Mouse (Mus musculus): ENCODE measurements around the gene Cd52. TPM values are rescaled to one million over a fixed set of nuclear protein-coding genes. Genes with fewer than 3 reads are reported as not detected.

Gene Cd52
- total and polyA plus RNA-seq, 2 experiments from 2014 or later: 0.66 to 2.7 TPM

DNA sequence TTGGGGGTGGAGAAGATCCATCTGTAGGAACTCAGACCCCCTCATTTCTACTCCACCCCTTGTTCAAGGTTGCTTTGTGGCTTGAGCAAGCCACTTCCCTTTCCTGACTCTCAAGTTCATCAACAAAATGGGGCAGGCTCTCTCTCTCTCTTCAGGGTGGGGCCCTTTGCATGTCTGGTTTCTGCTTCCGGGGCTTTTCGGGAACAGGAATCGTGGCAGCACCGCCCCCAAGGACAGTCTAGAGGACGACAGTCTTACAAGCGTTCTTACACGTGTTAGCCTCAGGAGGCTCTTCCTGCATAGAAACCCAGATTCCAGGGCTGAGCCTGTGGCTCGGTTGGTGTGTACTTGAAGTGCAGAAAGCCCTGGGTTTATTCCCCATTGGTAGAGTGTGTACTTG lies 22.1 kb upstream of the Cd52 start:
- WGBS: 80% methylated on average over 8 of the region's 8 CpGs
- H3K36me3 ChIP-seq (ENCODE audit: insufficient read depth, low read length): no peaks in the 10 kb centered on the region
- H3K9ac ChIP-seq (replicated peaks; ENCODE audit: low read length, poor library complexity, severe bottlenecking): no peak overlapping the region
- DNase-seq (ENCODE audit: low spot score) (no peak), ATAC-seq (ENCODE audit: low FRiP score) (no peak)
- no peak overlapping the region for H3K27ac ChIP-seq (ENCODE audit: low read depth, low read length)
- no peaks in the 10 kb centered on the region for H3K9me3 ChIP-seq (ENCODE audit: low read length)
- no peak for TF ChIP-seq CTCF (IDR thresholded peaks at IDR 0.05)
- H3K27me3 ChIP-seq (ENCODE audit: insufficient read depth, low read length): no peaks in the 10 kb centered on the region
- no peaks in the 10 kb centered on the region for H3K4me1 ChIP-seq (ENCODE audit: insufficient read depth, low read length)
- no peak overlapping the region for H3K4me3 ChIP-seq (ENCODE audit: low read depth, low read length)
- no peak overlapping the region for H3K4me2 ChIP-seq (ENCODE audit: low read depth, low read length, poor library complexity, severe bottlenecking)

DNA sequence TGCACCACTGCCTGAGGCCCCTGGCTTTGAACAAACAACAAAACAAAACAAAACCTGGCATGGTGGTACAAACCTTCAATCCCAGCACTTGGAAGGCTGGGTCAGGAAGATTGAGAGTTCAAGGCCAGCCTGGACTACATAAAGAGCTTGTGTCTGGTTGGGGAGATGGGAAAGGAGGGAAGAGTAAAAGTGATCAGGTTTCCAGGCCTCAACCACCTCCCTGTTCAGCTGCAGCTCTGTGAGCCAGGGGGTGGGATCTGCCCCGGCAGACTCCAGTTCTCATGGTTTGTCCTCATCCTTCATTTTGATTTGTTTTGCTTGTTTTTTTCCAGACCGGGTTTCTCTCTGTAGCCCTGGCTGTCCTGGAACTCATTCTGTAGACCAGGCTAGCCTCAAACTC lies 21.6 kb upstream of the Cd52 start:
- Histone ChIP-seq H3K27ac (ENCODE audit: low read depth, low read length) (no peak overlapping the region), H3K9ac (replicated peaks; ENCODE audit: low read length, poor library complexity, severe bottlenecking) (no peak overlapping the region), H3K4me1 (ENCODE audit: insufficient read depth, low read length) (no peaks in the 10 kb centered on the region), H3K4me3 (ENCODE audit: low read depth, low read length) (no peak overlapping the region), H3K9me3 (ENCODE audit: low read length) (no peaks in the 10 kb centered on the region), H3K27me3 (ENCODE audit: insufficient read depth, low read length) (no peaks in the 10 kb centered on the region), H3K36me3 (ENCODE audit: insufficient read depth, low read length) (no peaks in the 10 kb centered on the region), H3K4me2 (ENCODE audit: low read depth, low read length, poor library complexity, severe bottlenecking) (no peak overlapping the region)
- DNase-seq (ENCODE audit: low spot score) (no peak), ATAC-seq (ENCODE audit: low FRiP score) (no peak)
- TF ChIP-seq CTCF (IDR thresholded peaks at IDR 0.05): no peak
- WGBS: 94% methylated on average over 2 of the region's 2 CpGs

DNA sequence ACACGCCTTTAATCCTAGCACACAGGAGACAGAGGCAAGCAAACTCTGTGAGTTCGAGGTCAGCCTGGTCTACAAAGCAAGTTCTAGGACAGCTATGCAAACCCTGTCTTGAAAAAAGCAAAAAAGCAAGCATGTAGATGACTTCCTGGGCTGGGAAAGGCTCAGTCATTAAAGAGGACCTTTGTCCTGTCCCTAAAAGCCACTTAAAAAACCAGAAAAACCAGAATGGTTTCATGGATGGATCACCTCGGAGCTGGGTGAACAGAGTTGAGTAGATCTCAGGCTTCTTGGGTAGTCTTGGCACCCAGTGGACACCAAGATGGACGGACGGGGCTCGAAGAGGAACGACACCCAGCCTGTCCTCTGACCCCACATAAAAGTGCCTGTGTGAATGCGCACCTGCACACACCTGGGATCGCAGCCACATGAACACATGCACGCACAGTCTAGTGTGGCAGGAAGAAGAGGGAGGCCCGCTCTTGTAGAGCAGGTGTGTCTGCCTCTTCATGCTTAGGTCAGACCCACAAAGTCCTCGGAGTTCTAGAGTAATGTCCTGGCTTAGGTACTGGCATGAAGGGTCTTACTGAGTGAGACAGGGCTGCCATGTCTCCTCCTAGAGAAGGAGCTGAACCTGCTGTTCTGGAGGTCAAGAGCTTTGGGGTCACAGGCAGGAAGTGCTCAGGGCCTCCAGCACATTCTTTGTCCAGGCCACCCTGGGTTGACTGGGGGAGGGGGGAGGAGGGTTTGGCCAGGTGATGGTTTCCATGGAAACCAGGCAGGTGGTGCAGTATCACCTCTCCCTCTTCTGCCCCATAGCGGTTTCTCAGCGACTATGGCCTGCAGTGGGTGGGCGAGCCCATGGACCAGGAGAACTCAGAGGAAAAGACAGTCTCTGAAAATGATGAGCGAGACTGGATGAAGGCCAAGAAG lies 20.6 kb upstream of the Cd52 start:
- Histone ChIP-seq H3K27me3 (ENCODE audit: insufficient read depth, low read length) (no peaks in the 10 kb centered on the region), H3K9ac (replicated peaks; ENCODE audit: low read length, poor library complexity, severe bottlenecking) (no peak overlapping the region), H3K27ac (ENCODE audit: low read depth, low read length) (no peak overlapping the region), H3K9me3 (ENCODE audit: low read length) (no peaks in the 10 kb centered on the region), H3K4me3 (ENCODE audit: low read depth, low read length) (no peak overlapping the region), H3K36me3 (ENCODE audit: insufficient read depth, low read length) (no peaks in the 10 kb centered on the region), H3K4me1 (ENCODE audit: insufficient read depth, low read length) (no peaks in the 10 kb centered on the region), H3K4me2 (ENCODE audit: low read depth, low read length, poor library complexity, severe bottlenecking) (no peak overlapping the region)
- DNase-seq (ENCODE audit: low spot score) (no peak), ATAC-seq (ENCODE audit: low FRiP score) (no peak)
- TF ChIP-seq CTCF (IDR thresholded peaks at IDR 0.05): no peak
- whole genome bisulfite sequencing: 89% methylated on average over 16 of the region's 16 CpGs

DNA sequence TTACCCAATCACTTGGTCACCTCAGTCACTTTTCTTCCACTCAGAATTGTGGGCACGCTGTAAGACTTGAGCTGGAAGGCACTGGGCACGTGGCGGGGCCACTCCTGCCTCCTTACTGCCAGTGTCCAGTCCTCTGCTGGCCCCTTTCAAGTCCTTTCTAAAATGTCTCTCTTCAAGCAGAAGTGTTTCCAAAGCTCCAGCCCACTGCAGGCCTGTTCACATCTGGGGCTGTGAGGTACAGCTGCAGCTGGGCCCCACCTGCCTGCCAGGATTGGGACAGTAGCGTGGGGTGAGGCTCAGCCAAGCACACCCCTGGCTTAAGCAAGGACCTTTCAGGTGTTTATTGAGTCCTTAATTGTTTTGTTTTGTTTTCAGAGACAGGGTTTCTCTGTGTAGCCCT lies 19.2 kb upstream of the Cd52 start:
- no peaks in the 10 kb centered on the region for H3K27me3 ChIP-seq (ENCODE audit: insufficient read depth, low read length)
- no peaks in the 10 kb centered on the region for H3K36me3 ChIP-seq (ENCODE audit: insufficient read depth, low read length)
- H3K4me1 ChIP-seq (ENCODE audit: insufficient read depth, low read length): no peaks in the 10 kb centered on the region
- DNase-seq (ENCODE audit: low spot score) (no peak), ATAC-seq (ENCODE audit: low FRiP score) (no peak)
- H3K27ac ChIP-seq (ENCODE audit: low read depth, low read length): no peak overlapping the region
- no peak overlapping the region for H3K4me3 ChIP-seq (ENCODE audit: low read depth, low read length)
- no peak overlapping the region for H3K9ac ChIP-seq (replicated peaks; ENCODE audit: low read length, poor library complexity, severe bottlenecking)
- no peaks in the 10 kb centered on the region for H3K9me3 ChIP-seq (ENCODE audit: low read length)
- no peak for TF ChIP-seq CTCF (IDR thresholded peaks at IDR 0.05)
- 89% methylated on average over 4 of the region's 4 CpGs for WGBS
- no peak overlapping the region for H3K4me2 ChIP-seq (ENCODE audit: low read depth, low read length, poor library complexity, severe bottlenecking)

DNA sequence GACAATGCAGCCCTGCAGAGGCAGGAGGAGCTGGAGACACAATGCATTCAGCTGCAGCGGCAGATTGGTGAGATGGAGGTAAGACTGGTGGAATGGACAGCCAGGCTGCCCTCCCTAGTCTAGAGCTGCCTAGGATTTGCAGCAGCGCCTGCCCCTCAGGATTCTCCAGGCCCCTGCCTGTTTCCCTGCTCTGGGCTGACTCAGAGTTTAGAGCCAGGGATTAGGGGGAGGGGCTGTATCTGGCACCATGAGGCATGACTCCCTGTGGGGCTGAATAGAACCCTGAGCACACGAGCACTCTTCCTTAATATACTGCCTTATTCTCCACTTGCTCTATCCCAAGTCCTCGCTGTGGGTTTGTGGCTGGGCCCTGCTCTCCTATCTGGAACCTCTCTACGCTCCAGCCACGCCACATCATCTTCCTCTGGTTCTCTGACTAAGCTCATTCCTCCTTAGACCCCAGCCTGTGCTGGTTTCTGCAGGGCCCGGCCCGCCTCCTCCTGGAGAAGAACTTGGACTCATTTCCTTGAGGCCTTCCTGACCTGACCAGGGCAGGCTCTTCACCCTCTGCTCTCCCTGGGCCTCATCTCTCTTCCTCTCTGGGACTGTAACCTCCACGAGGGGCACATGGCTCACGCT lies 18.6 kb upstream of the Cd52 start:
- DNase-seq (ENCODE audit: low spot score) (no peak), ATAC-seq (ENCODE audit: low FRiP score) (peak; percentile 44; the same call in 1 of the 2 replicates)
- H3K4me1 ChIP-seq (ENCODE audit: insufficient read depth, low read length): no peaks in the 10 kb centered on the region
- no peaks in the 10 kb centered on the region for H3K27me3 ChIP-seq (ENCODE audit: insufficient read depth, low read length)
- 47% methylated on average over 10 of the region's 10 CpGs for WGBS
- H3K27ac ChIP-seq (ENCODE audit: low read depth, low read length): no peak overlapping the region; the same call in 1 of the 2 replicates
- TF ChIP-seq CTCF (IDR thresholded peaks at IDR 0.05): no peak
- no peaks in the 10 kb centered on the region for H3K36me3 ChIP-seq (ENCODE audit: insufficient read depth, low read length)
- no peak overlapping the region for H3K9ac ChIP-seq (replicated peaks; ENCODE audit: low read length, poor library complexity, severe bottlenecking)
- no peaks in the 10 kb centered on the region for H3K9me3 ChIP-seq (ENCODE audit: low read length)
- H3K4me2 ChIP-seq (ENCODE audit: low read depth, low read length, poor library complexity, severe bottlenecking): no peak overlapping the region
- no peak overlapping the region for H3K4me3 ChIP-seq (ENCODE audit: low read depth, low read length)

DNA sequence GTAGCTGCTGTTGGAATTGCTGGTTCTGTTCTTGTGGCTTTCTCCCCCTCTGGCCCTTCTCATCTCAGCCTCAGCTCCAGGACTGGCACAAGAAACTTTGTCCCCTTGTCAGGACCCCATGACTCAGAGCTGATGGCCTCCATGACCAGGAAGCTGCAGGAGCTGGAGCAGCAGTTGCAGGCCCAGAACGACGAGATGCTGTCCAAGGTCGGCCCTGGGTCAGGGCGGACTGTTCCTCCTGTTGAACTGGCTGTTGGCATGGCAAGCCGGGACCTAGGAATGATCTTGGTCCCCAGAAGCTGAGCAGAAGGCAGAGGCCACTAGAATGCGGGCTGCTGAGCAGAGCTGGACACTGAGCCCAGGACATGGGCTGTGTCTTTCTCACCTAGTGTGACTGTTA lies 17.5 kb upstream of the Cd52 start:
- H3K27me3 ChIP-seq (ENCODE audit: insufficient read depth, low read length): no peaks in the 10 kb centered on the region
- WGBS: 83% methylated on average over 6 of the region's 6 CpGs
- TF ChIP-seq CTCF (IDR thresholded peaks at IDR 0.05): no peak
- DNase-seq (ENCODE audit: low spot score) (no peak), ATAC-seq (ENCODE audit: low FRiP score) (no peak)
- no peak overlapping the region for H3K9ac ChIP-seq (replicated peaks; ENCODE audit: low read length, poor library complexity, severe bottlenecking)
- no peak overlapping the region for H3K27ac ChIP-seq (ENCODE audit: low read depth, low read length)
- no peak overlapping the region for H3K4me3 ChIP-seq (ENCODE audit: low read depth, low read length)
- no peaks in the 10 kb centered on the region for H3K4me1 ChIP-seq (ENCODE audit: insufficient read depth, low read length)
- no peaks in the 10 kb centered on the region for H3K36me3 ChIP-seq (ENCODE audit: insufficient read depth, low read length)
- no peak overlapping the region for H3K4me2 ChIP-seq (ENCODE audit: low read depth, low read length, poor library complexity, severe bottlenecking)
- H3K9me3 ChIP-seq (ENCODE audit: low read length): no peaks in the 10 kb centered on the region
